Mouse (Mus musculus): ENCODE results near the gene Cplx2. TPM values are rescaled to one million over a fixed set of nuclear protein-coding genes. Genes with fewer than 3 reads are reported as not detected.

The Cplx2 gene
- polyA plus RNA-seq (2015; fragmentation: Nextera tagmentation; extraction: Ambion mirVana): 3.8 and 4.0 TPM in 2 replicates

GRCm38 (mm10) chr13:54371049-54371386, at the start of gene Cplx2:
Gene Cplx2, plus strand, starts transcription at chr13:54371349.
- H3K4me1 ChIP-seq: peaks cover 24% of the 10 kb centered on the region
- H3K27ac ChIP-seq: no peak within 1 kb of the TSS; the same call in 1 of the 2 replicates
- H3K36me3 ChIP-seq: no peaks in the 10 kb centered on the region
- H3K4me3 ChIP-seq: peak within 1 kb of the TSS; percentile 35
- H3K9me3 ChIP-seq: no peaks in the 10 kb centered on the region
- ATAC-seq (ENCODE audit: low FRiP score, low read depth): no peak
- H3K9ac ChIP-seq: no peak within 1 kb of the TSS
- peak within 1 kb of the TSS; percentile 64 for H3K4me2 ChIP-seq (replicated peaks)
- WGBS: 3% methylated on average over 7 of the region's 7 CpGs
- H3K27me3 ChIP-seq: peaks cover 52% of the 10 kb centered on the region

DNA sequence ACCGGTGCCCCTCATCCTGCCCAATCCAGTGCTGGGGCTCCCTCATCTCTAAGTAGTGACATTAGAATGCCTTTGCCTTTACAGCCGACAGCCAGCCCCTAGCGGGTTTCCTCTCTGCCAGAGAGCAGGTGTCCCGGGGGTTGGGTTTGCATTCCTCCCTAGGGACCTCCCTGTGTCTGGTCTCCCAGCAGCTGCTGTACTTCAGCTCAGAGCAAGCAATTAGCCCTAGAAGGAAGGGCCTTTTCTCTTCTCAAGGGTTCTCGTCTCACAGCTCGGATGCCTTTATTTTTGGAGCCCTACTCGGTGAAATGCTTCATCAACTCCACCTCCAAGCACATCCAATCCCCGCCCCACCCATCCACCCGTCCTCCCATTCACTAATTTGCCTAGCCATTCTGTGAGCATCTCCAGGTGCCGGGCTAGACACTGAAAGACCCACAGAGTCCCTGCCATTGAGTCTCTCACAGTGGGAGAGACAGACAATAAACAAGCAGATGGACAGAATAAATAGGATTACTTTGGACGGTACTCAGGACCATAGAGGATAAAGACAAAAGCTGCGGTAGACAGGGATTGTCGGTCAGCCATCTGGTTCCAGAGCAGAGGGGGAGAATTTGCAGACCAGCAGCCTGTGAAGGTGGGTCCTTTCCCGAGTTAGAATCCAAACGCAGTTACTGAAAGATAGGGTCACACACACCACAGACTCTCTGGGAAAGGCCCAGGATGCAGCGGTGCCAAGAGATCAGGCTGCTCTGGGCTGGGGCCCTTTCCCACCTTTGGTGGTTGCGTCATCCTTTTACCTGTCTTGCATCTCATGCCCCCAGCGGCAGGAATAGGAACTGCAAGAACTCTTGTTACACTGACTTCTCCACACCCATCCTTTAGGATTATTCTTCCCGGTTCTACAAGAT, 48.5 kb upstream of the Cplx2 start:
- Histone ChIP-seq H3K27me3 (no peaks in the 10 kb centered on the region), H3K4me1 (no peaks in the 10 kb centered on the region), H3K36me3 (no peaks in the 10 kb centered on the region), H3K9ac (no peak overlapping the region), H3K27ac (no peak overlapping the region), H3K9me3 (no peaks in the 10 kb centered on the region), H3K4me3 (no peak overlapping the region), H3K4me2 (replicated peaks) (no peak overlapping the region)
- 40% methylated on average over 19 of the region's 19 CpGs for WGBS
- no peak for ATAC-seq (ENCODE audit: low FRiP score, low read depth)

GRCm38 (mm10) chr13:54323307-54324165, 47.6 kb upstream of the Cplx2 start:
- Histone ChIP-seq H3K36me3 (no peaks in the 10 kb centered on the region), H3K27ac (no peak overlapping the region), H3K9me3 (no peaks in the 10 kb centered on the region), H3K4me1 (peaks cover 7% of the 10 kb centered on the region; the same call in 1 of the 2 replicates), H3K9ac (no peak overlapping the region), H3K4me3 (no peak overlapping the region), H3K27me3 (no peaks in the 10 kb centered on the region), H3K4me2 (replicated peaks) (no peak overlapping the region)
- 69% methylated on average over 13 of the region's 13 CpGs for WGBS
- ATAC-seq (ENCODE audit: low FRiP score, low read depth): no peak

DNA sequence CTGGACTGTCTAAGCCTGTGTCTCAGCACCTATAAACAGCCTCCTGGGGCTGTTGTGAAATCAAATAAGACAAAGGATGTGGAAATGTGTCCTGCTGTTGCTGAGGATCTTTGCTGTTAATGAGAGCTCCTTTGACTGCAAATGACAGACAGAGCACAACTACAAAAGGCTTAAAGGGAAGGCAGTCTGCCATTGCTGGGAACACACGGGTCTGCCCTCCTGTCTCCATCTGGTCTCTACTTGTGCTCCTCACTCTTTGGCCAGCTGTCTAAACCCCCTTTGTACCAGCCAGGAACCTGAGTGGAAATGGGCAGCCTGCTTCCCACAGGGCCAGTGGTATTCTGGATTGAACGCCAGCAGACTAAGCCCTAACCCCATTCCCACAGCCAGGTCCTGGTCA, 47.0 kb upstream of the Cplx2 start:
- 69% methylated on average over 2 of the region's 2 CpGs for WGBS
- ATAC-seq (ENCODE audit: low FRiP score, low read depth): no peak

DNA sequence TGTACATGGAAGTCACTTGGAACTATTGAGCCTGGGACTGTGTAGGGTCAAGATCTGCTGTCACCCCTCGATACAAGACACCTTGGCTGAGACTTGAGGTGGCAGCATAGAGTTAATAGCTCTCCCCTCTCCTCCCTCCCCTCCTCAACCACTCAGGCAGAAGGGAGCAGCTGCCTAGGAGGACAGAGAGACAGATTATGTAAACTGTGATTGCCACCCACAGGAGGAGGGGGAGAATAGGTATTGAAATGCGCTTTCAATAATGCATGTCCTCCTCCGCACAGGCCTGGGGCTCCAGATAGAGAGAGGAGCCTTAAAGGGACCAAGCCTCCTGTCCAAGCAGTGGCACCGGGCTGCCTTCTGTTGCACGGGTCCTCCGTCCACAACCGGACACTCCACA, 45.3 kb upstream of the Cplx2 start:
- Histone ChIP-seq H3K4me2 (replicated peaks) (no peak overlapping the region), H3K4me3 (no peak overlapping the region), H3K4me1 (peaks cover 18% of the 10 kb centered on the region), H3K9me3 (no peaks in the 10 kb centered on the region), H3K9ac (no peak overlapping the region), H3K27ac (no peak overlapping the region), H3K27me3 (no peaks in the 10 kb centered on the region), H3K36me3 (no peaks in the 10 kb centered on the region)
- WGBS: 73% methylated on average over 7 of the region's 7 CpGs
- ATAC-seq (ENCODE audit: low FRiP score, low read depth): no peak

More for the DNA sequence above, 47.0 kb upstream of the Cplx2 start:
- Histone ChIP-seq H3K27me3 (no peaks in the 10 kb centered on the region), H3K9ac (no peak overlapping the region), H3K36me3 (no peaks in the 10 kb centered on the region), H3K27ac (no peak overlapping the region), H3K4me2 (replicated peaks) (no peak overlapping the region), H3K9me3 (no peaks in the 10 kb centered on the region), H3K4me1 (peaks cover 10% of the 10 kb centered on the region), H3K4me3 (no peak overlapping the region)

GRCm38 (mm10) chr13:54326686-54327447, 44.3 kb upstream of the Cplx2 start:
- Histone ChIP-seq H3K27me3 (no peaks in the 10 kb centered on the region), H3K27ac (no peak overlapping the region), H3K36me3 (no peaks in the 10 kb centered on the region), H3K4me1 (peaks cover 28% of the 10 kb centered on the region), H3K9me3 (no peaks in the 10 kb centered on the region), H3K4me3 (no peak overlapping the region), H3K4me2 (replicated peaks) (no peak overlapping the region), H3K9ac (no peak overlapping the region)
- WGBS: 83% methylated on average over 6 of the region's 6 CpGs
- ATAC-seq (ENCODE audit: low FRiP score, low read depth): no peak

GRCm38 (mm10) chr13:54328029-54328428, 43.1 kb upstream of the Cplx2 start:
- Histone ChIP-seq H3K4me3 (no peak overlapping the region), H3K27me3 (no peaks in the 10 kb centered on the region), H3K9me3 (no peaks in the 10 kb centered on the region), H3K27ac (no peak overlapping the region), H3K36me3 (no peaks in the 10 kb centered on the region), H3K4me2 (replicated peaks) (no peak overlapping the region), H3K9ac (no peak overlapping the region), H3K4me1 (peaks cover 39% of the 10 kb centered on the region)
- no peak for ATAC-seq (ENCODE audit: low FRiP score, low read depth)
- 71% methylated on average over 1 of the region's 1 CpGs for WGBS

- H3K9me3 ChIP-seq: no peaks in the 10 kb centered on the region
- no peak overlapping the region for H3K9ac ChIP-seq
- peaks cover 48% of the 10 kb centered on the region for H3K4me1 ChIP-seq
- H3K4me2 ChIP-seq (replicated peaks): no peak overlapping the region
- no peak for ATAC-seq (ENCODE audit: low FRiP score, low read depth)
- no peaks in the 10 kb centered on the region for H3K27me3 ChIP-seq
- WGBS: 37% methylated on average over 8 of the region's 8 CpGs
- no peaks in the 10 kb centered on the region for H3K36me3 ChIP-seq
- no peak overlapping the region for H3K4me3 ChIP-seq
- no peak overlapping the region for H3K27ac ChIP-seq
Measured at GRCm38 (mm10) chr13:54328954-54329490, 42.1 kb upstream of the Cplx2 start.

- peak overlapping the region; percentile 87 for H3K27ac ChIP-seq
- peaks cover 48% of the 10 kb centered on the region for H3K4me1 ChIP-seq
- H3K9me3 ChIP-seq: no peaks in the 10 kb centered on the region
- peak; percentile 90 for ATAC-seq (ENCODE audit: low FRiP score, low read depth)
- H3K9ac ChIP-seq: no peak overlapping the region
- no peaks in the 10 kb centered on the region for H3K36me3 ChIP-seq
- H3K4me2 ChIP-seq (replicated peaks): peak overlapping the region; percentile 30
- WGBS: 41% methylated on average over 22 of the region's 22 CpGs
- no peak overlapping the region for H3K4me3 ChIP-seq
- no peaks in the 10 kb centered on the region for H3K27me3 ChIP-seq
Measured at GRCm38 (mm10) chr13:54331825-54332675, 39.1 kb upstream of the Cplx2 start.

DNA sequence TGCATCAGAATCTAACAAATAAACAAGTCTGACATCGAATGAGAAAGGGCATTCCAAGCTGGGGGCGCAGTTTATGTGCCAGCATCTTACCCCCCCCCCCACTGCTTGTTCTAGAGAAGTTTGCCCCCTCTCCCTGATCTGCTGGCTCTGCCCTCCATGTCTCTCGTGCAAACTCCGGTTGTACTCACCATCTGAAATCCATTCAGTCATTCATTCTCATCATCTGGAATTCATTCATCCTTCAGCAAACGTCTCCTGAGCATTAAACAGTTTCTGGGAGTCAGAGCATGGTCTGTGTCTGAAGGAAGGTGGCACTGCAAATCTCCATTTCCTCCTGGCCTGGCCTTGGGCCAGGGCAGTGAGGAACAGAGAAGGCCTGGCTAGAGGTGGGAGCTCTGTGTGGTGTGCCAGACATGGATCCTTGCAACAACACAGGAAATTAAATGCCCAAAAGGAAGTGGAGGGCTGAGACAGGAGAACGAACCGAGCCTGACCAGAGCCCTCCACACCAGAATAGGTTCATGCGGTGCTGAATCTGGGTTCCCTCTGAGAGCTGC, 38.1 kb upstream of the Cplx2 start:
- H3K27ac ChIP-seq: peak overlapping the region; percentile 87
- no peaks in the 10 kb centered on the region for H3K9me3 ChIP-seq
- H3K4me2 ChIP-seq (replicated peaks): peak overlapping the region; percentile 7; the same call in 1 of the 2 replicates
- H3K36me3 ChIP-seq: no peaks in the 10 kb centered on the region
- no peaks in the 10 kb centered on the region for H3K27me3 ChIP-seq
- 38% methylated on average over 8 of the region's 8 CpGs for WGBS
- peaks cover 46% of the 10 kb centered on the region for H3K4me1 ChIP-seq
- peak; percentile 20; the same call in 1 of the 2 replicates for ATAC-seq (ENCODE audit: low FRiP score, low read depth)
- H3K9ac ChIP-seq: no peak overlapping the region
- no peak overlapping the region for H3K4me3 ChIP-seq
